Mouse (Mus musculus): ENCODE data around the gene Wdr44.

DNA sequence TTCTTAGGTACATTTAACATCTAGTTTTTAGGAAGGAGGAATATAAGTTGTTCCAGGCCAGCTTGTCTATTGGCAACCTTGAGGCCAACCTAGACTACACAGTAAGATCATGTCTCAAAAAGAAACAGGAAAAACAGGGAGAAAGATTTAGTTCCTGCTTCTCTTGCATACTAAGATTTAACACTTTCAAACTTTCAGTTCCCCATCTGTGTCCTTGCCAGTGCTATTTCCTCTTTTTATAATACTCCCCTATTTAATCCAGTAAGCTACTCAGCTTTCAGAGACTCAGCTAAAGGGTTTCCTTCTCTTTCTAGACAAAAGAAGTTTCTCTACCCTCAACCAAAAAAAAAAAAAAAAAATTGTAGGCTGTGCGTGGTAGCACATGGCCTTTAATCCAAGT lies 17.4 kb upstream of the Wdr44 start:
- TF ChIP-seq CTCF (IDR thresholded peaks at IDR 0.05; ENCODE audit: low read depth), result no peak
- no peak for TF ChIP-seq EP300 (IDR thresholded peaks at IDR 0.05; ENCODE audit: low read depth)

Measured in liver, postnatal 0 days (tissue).